Mouse (Mus musculus): ENCODE measurements around the gene Sh3pxd2b.

DNA sequence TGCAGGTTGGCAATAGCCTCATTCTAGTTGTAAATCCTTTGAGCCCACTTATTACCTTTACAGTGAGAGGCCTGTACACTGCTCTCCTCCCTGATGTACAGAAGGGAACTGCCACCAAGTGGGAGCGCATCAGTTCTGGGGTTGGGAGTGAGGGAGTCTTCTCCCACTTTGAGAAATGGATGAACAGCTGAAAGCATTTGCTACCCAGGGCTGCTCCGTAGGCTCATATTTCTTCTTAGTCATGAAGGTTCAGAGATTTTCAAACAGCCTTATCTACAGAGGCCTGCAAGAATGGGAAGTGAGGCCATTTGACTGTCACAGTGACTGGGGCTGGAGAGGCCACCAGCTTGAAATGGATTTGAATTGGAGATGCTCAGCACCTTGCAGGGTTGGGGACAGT, 38.4 kb downstream of the Sh3pxd2b start:
- TF ChIP-seq GATA1 (IDR thresholded peaks at IDR 0.05; ENCODE audit: low read length) (no peak), TAL1 (IDR thresholded peaks at IDR 0.05; ENCODE audit: low read length) (no peak)

All from erythroblast, embryonic 14.5 days (primary cell).